Mouse (Mus musculus): ENCODE results near the gene Smco2.
A peak's percentile ranks its signal among the peaks of the same experiment; 100 is the strongest.

The Smco2 gene

DNA sequence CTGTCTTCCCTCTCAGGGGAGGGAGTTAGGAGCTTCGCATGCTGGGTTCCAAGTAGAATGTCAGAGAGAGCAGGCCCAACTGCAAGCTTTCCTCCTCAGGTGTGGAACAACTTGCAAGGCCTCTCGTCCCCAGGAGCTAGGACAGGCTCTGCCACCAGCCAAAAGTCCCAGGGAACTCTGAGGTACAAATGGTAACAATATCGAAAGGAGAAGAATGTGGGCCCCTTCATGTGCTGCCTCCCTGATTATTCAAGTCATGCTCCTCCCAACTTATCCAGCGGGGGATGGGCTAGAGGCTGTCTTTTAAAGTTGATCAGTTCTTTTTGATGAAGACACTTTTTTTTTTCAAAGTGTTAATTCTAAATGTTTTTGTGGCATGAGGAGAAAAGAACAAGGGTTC is at the start of gene Smco2:
Smco2 (plus strand) TSS at position 55 of the 400 bp plus-strand sequence.
- no peak for DNase-seq (ENCODE audit: low spot score)

DNA sequence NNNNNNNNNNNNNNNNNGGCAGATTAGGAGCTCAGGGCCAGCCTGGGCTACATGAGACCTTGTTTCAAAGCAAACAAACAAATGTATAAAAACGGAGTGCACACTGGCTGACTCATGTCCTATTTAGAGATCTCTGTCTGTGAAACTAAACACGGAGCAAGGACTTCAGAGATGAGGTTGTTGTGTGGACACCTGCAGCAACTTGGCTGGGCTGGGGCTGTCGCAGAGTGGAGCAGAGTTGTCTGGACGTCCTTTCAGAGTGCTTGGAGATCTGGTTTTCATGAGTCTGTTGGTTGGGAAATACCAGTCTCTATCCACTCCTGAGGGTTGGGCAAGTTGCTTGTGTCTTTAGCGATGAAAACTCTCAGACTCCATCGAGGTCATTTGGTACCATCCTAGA is 39.9 kb upstream of the Smco2 start:
- DNase-seq (ENCODE audit: low spot score): no peak

DNA sequence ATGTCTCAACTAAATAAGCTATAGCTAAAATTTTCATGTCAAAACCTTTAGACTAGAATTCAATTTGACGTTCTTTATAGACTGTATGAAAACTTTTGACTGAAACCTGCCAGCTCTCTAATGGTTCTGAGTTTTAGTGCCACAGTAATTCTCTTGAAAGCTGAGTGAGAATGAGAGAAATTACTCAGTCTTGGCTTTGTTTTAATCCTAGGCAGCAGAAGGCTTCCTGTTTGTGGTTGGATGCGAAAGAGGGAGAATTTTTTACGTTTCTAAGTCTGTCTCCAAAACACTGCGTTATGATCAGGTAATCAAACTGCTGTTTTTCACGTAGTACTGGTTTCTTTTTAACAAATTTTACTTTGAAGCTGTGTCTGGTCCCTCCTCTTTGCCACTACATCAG is 36.9 kb upstream of the Smco2 start:
- DNase-seq (ENCODE audit: low spot score): no peak

DNA sequence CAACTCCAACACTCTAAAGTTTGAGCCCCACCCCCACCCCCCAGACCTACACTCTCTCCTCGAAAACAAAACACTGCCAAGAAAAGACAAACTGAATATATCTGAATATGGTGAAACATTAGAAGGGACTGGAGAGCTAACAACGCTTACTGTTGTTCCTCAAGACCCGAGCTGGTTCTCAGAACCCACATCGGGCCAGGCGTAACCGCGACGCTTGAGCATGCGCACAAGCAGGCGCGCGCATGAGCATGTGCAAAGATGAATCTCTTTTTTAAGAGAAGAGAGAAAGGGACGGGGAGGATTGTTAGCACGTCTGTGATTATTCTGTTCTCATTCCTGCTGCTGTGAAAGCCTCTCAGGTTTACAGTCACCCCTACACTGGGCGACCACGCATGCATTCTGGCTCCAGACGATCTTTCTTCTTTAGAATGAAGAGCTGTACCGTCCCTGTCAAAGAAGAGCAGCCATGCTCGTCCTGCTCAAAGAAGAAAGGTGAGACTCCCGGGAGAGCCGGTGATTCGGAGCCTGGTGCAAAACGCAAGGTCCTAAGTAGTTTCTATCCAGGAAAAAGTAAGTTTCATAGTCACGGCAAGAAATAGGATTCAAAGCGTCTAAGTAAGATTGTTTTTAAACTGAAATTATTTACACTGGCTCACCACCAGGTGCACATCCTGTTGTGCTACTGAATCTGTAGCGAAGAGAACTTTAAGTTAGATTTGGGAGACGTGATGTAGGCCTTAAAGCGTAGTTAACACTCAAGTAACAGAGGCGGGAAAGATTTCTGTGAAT is 29.5 kb upstream of the Smco2 start:
- no peak for DNase-seq (ENCODE audit: low spot score)

DNA sequence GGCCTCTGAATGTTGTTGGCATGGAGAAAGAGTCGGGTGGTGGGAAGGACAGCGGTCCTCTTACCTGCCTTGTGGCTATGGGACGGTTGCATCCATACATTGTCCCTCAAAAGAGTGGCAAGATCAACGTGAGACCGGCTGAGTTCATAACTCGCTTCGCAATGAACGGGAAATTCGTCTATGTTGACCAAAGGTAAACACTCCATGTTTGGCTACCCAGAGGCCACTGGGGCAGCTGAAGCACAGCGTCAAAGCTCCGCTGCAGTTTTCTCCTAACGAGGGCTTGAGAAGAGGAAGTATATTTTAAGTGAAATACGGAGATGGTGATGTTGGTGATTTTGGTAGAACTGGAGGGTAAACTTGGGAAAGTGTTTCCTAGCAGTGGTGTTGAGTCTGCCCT is 27.9 kb upstream of the Smco2 start:
- peak; percentile 31 for DNase-seq (ENCODE audit: low spot score)

DNA sequence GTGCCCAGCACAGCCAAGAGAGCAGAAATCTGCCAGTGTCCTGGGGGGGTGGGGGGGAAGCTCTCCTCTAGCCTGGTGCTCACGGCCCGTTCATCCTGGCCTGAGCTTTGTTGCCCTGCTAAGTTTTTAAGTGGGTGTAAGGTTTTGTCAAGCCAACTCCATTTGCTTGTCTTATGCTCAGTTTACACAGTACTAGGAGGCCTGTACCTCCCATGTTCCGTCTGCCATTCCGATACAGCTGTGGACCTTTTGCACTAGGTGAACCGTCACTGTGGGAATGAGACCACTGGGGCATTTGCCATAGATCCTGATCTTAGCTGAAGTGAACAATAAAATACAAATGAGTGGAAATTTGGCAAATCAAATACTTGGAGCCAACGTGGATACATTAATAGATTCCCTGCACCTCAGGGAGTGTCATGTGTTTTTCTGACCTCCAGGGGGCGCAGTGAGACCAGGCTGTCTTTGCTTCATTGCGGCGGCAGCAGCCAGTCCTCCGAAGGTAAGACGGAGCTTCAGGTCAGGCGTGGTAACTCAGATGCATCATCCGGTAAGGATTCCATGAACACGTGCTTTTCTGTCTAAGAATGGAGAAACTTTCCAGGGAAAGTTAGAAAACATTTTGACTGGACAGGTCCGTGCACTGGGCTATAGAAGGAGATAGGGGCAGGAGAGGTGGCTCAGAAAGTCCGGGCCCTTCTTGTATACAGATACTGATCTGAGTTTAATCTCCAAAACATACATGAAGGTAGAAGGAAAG is 25.0 kb upstream of the Smco2 start:
- DNase-seq (ENCODE audit: low spot score): peak; percentile 63

DNA sequence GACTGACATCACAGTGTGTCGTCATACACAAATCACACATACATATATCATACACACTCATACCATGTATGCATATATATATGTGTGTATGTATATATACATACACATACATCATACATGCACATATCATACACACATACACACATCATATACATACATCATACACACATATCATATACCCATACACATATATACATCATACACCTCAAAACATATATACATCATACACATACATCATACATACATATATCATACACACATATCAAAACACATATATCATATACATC is 24.5 kb upstream of the Smco2 start:
- no peak for DNase-seq (ENCODE audit: low spot score)

DNA sequence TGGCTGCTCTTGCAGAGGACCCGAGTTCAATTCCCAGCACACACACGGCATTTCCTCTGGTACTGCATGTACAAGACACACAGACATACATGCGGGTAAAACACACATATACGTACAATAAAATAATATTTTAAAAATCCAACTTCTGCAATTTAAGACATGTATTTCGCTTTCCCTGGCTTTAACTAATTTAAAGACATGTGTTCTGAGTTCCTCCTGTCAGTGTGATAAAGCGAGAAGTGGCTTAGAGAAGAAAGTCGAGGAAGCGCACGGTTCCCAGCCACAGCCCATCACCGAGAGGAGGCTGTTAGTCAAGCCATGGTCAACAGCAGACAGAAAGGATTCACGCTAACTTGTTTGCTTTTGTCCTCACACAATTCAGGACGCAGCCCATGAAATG is 18.6 kb upstream of the Smco2 start:
- DNase-seq (ENCODE audit: low spot score): no peak

DNA sequence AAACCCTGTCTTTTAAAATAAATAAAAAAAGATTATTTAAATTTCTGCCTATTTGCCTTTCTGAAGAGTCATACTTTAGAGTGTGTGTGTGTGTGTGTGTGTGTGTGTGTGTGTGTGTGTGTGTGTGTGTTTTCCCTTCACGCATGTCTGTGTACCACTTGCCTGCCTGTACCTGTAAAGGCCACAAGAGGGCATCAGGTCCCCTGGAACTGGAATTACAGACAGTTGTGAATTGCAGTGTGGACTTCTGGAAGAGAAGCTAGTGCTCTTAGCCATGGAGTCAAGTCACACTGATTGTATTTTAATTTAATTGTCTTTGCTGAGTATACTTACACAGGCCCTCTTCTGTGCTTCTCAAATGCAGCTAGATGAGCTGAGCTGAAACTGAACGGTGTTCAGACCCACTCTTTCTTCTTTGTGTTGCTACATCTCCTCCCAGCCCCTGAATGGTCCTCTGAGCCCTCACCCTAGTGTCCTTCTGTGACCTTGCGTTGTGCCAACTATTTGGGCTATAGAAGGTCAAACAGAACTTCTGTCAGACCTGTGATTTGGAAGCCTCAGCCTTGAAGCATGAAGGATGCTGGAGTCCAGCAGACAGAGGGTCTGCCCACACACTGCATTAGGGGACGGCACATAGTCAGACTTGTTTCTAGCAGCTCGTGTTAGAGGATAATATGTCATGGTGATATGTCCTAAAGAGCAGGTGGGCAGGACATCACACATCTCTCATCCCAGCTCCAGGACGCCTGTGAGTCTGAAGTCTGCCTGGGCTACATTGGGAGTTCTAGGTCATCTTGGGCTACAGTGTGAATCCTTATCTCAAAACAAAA is 16.2 kb upstream of the Smco2 start:
- DNase-seq (ENCODE audit: low spot score): peak; percentile 57

DNA sequence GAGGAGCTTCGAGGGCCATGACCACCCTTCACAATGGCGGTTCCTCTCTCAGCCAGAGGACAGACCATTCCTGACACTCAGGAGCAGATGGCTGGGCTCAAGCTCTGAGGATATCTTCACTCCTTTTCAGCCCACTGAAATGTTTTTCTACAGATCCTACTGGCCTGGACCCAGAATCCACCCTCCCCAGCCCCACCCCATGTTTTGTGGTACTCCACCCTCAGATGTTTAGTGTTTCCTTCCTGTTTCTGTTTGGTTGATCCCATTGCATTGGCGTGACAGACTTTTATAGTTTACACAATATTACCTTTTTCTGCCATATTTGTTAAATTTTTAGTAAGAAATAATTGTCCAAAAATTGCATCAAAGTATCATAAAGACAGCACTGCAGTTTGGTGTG is 15.6 kb upstream of the Smco2 start:
- no peak for DNase-seq (ENCODE audit: low spot score)

DNA sequence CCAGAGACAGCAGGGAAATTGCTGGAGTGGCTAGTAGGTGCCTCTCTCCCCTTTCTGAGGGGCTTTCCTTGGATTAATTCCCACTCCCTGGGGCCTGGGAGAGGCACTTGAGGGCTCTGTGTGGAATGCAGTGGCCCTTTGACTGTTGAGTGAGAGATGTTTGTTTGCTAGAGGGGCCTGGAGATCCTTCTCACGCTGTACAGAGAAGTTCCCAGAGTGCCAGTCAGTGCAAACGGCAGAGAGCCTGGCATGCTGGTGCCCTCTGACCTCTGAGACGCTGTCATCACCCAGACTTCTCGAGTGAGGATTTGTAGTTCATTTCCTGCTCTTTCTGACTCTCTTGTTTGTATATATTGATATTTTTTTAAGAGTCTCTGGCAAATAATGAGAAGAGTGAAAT is 14.1 kb upstream of the Smco2 start:
- peak; percentile 25 for DNase-seq (ENCODE audit: low spot score)

DNA sequence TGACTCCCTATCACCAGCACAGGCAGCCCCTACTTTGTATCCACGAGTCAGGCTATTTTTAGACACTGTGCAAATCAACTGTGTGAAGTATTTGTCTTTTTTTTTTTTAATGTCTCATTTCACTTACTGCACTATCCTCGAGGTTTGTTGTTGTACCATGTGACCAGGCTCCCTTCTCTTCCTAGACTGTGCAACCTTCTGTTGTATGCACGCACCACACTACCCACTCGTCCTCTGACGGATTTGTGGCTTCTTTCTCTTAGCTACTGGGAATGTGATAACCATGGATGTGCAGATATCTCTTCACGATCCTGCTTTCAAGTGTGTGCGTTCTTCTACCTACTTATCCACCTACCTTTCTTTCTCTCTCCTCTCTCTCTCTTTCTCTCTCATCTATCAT is 12.6 kb upstream of the Smco2 start:
- DNase-seq (ENCODE audit: low spot score): no peak

DNA sequence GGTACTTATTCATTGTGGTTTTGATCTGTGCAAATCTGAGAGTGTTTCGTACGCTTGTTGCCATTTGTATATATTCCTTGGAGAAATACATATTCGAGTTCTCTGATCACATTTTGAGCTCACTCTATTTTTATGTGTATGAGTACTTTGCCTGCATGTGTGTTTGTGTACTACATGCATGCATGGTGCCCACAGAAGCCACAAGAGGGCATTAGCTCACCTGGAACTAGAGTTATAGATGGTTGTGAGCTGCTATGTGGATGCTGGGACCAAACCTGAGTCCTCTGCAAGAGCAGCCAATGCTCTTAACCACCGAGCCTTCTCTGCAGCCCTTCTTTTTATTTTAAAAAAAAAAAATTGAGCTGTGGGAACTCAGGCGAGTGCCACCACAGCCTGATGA is 11.5 kb upstream of the Smco2 start:
- DNase-seq (ENCODE audit: low spot score): no peak

DNA sequence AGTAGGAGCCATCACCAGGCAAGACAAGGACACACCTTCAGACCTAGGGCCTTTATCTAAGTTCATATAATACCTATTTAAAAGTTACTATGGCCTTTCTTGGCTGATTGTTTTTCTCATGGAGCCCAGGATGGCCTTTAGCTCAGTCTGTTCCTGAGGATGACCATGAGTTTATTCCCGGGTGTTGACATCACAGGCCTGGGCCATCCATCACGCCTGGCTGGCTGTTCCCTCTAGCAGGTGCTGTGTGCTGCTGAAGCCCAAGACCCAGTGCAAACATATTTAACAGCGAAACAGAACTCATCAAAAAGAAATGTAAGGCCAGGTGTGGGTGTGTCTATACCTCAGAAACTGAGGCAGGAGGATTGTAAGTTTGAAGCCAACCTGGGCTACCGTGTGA is 11.0 kb upstream of the Smco2 start:
- no peak for DNase-seq (ENCODE audit: low spot score)

DNA sequence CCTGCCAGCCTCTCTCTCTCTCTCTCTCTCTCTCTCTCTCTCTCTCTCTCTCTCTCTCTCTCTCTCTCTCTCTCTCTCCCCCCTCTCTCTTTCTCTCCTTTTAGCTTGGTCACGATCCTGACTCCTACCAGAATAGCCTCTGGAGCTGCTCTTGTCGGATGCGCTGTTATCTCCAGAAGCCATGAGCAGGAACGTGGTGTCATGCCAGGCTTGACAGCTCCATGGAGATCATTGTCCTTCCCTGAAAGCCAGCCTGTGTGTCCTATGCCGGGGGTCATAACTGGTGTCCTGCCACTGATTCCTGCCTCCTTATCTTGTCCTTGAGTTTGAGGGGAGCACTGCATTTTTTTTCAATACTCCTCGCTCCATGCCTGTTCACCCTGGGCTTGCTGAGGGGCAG is 5.0 kb upstream of the Smco2 start:
- no peak for DNase-seq (ENCODE audit: low spot score)

DNA sequence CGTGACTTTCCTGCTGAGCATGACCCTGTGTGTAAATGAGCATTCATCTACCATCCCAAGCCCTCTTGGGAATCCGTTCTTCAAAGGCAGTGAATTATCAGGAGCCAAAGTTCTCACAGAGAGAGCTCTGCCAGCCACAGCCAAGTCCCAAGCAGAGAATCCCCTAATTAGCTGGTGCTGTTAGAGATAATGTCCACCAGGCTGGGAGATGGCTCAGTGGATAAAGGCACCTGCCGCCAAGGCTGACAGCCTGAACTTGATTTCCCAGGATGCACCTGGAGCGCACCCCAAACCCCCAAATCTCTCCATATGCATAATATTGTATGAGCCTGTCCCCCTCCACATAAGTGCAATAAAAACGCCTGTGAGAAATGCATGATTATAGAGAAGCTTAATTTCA is 4.6 kb upstream of the Smco2 start:
- no peak for DNase-seq (ENCODE audit: low spot score)

DNA sequence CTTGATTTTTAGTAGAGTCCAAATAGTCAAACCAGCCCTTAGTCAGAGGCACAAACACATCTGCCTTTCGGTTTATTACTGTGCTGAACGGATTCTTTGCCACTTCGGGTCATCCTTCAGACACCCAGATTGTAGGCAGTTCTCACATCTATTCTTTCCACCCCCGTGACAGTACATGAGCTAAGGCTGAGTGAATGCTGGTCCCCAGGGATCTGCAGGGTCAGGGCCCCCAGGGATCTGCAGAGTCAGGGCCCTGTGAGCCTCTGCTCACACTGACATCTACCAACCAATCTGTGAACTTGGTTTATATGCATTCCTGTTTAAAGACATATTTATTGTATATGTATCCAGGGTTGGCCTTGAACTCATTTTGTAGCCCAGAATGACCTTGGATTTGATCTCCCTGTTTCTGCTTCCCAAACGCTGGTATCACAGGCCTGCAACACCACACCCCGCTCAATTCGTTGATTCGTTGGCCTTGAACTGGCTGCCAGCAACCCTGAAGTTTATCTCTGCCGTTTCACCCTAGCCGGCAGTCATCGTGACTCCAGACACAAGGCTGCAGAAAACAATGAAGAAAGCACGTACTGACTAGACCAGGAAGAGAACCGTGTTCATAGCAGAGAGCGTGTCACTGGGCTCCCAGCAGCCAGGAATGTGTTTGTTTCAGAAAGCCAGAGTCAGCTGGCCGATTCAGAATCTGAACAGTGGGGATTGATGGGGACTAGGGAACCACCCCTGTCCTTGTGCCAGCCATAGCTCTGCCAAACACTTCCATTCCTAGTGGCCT is 3.7 kb upstream of the Smco2 start:
- DNase-seq (ENCODE audit: low spot score): peak; percentile 14

DNA sequence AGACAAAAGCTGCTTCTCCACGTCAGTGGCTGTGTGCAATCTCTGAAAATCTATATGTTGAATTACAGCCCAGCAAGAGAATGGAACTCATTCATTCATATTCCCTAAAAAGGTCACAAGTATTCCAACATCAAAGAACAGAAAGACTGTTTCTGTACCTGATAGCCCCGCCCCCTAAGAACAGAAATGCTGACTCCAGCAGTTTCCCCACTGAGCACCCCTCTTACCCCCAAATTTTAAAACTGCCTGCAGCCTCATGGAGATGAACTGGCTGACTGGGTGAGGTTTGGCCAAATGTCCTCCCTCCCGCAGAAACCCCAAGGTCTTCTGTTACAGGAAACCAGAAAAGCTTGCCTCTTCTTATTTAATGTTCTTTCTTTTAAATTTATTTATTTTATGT is 2.5 kb upstream of the Smco2 start:
- no peak for DNase-seq (ENCODE audit: low spot score)

DNA sequence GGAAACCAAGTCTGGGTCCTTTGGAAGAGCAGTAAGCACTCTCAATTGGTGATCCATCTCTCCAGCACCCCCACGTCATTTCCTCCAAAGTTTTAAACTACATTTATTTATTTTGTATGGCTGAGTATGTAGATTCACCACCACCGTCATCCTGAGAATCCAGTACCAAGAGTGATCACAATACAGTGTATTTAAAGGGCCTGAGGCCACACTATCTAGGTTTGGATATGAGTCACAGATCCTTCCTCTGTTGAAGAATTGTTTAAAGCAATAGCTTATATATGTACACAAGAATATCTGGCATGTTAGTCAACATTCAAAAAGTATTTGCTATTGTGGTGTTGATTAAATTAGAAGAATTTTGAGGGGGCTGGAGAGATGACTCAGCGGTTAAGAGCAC is 1.6 kb upstream of the Smco2 start:
- no peak for DNase-seq (ENCODE audit: low spot score)

DNA sequence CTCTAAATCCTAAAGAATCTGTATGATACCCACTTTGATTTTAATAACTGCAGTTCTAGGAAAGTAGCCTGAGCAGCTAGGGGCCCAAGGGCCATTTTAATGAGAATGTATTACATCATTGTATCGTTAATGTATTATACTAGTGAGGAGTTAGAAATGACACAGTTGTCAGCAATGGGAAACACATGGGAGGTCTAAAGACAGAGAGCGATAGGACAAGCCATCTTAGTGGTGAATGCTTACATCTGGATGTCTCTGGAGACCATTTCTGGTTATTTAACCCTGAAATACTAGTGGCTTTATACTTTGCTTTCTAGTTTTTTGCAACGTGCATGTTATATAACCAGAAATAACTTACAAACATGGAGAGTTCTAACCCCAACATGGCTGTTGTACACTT is 2.0 kb downstream of the Smco2 start:
- no peak for DNase-seq (ENCODE audit: low spot score)

DNA sequence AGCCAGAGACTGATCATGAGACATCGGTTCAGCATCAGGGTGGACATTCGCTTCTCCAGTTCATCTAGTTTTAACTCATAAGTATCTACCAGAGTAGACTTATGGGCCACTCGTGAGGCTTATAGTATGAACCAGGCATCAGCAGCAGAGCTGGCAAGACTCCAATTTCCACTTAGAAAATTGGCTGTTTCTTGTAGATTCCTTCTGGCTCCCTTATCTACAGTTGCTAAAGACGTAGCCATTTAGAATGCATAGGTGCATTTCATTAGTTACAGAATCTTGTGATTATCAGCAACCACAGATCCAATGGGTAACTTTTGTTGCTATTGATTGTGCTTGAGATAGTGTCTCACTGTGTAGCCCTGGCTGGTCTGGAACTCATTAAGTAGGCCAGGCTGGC is 2.8 kb downstream of the Smco2 start:
- DNase-seq (ENCODE audit: low spot score): no peak

DNA sequence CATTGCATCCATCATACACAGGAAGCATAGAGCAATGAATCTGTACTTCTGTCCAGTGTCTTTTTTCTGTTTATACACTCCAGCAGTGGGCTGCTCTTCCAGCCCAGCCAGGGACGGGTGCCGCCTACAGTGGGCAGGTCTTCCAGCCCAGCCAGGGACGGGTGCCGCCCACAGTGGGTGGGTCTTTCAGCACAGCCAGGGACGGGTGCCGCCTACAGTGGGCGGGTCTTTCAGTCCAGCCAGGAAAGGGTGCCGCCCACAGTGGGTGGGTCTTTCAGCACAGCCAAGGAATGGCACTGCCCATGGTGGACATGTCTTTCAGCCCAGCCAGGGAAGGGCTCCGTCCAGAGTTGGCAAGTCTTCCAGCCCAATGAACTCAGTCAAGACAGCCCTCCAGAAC is 5.3 kb downstream of the Smco2 start:
- no peak for DNase-seq (ENCODE audit: low spot score)

Measured in lung, postnatal 25 days (tissue).